Mouse (Mus musculus) neural tube, embryonic 14.5 days (tissue): ENCODE results near the gene Hnrnpul2. TPM values are rescaled to one million over a fixed set of nuclear protein-coding genes. Genes with fewer than 3 reads are reported as not detected.

Source experiments
- ATAC-seq: fragments of 200-750 bp; cut with Nextera tagmentation; 2 replicates; pipeline ENCODE4 v1.8.0; 2017; ENCODE audit warnings: low read depth, mild to moderate bottlenecking, moderate TSS enrichment, moderate library complexity
- H3K27ac ChIP-seq: fragments of 300-500 bp; sonication (generic); 2 replicates; pipeline ENCODE4 v1.5.1; 2014; ENCODE audit warnings: low read depth, mild to moderate bottlenecking, control low read depth, low read length, moderate library complexity, mixed read lengths
- H3K27me3 ChIP-seq: fragments of 300-500 bp; sonication (generic); 2 replicates; pipeline ENCODE4 v1.6.1; 2014; ENCODE audit warnings: low read length; ENCODE audit not compliant: control insufficient read depth, insufficient read depth
- H3K36me3 ChIP-seq: fragments of 300-500 bp; sonication (generic); 2 replicates; pipeline ENCODE4 v1.6.1; 2014; ENCODE audit warnings: low read length, mixed read lengths; ENCODE audit not compliant: control insufficient read depth, insufficient read depth
- H3K4me1 ChIP-seq: fragments of 300-500 bp; sonication (generic); 2 replicates; pipeline ENCODE4 v1.6.1; 2014; ENCODE audit warnings: low read length; ENCODE audit not compliant: control insufficient read depth, insufficient read depth
- H3K4me2 ChIP-seq: fragments of 300-500 bp; sonication (generic); 2 replicates; pipeline ENCODE4 v1.6.1; 2014; ENCODE audit warnings: mild to moderate bottlenecking, low read depth, low read length, control low read depth
- H3K4me3 ChIP-seq: fragments of 300-500 bp; sonication (generic); 2 replicates; pipeline ENCODE4 v1.5.1; 2014; ENCODE audit warnings: low read depth, low read length, control low read depth, mixed read lengths
- H3K9ac ChIP-seq: fragments of 300-500 bp; sonication (generic); replicated peaks from 2 replicates; pipeline ENCODE4 v1.6.1; 2014; ENCODE audit warnings: low read depth, mild to moderate bottlenecking, control low read depth, low read length, mixed read lengths
- H3K9me3 ChIP-seq: fragments of 300-500 bp; sonication (generic); 2 replicates; pipeline ENCODE4 v1.6.1; 2016; ENCODE audit warnings: low read length; ENCODE audit not compliant: control insufficient read depth
- WGBS: fragments of 180-500 bp; shearing (Covaris S2); extraction: QIAGEN DNeasy Blood & Tissue Kit; methylation state at CpG from one replicate; pipeline ENCODE4 v1.1.7; 2014; 5-methylcytosine and 5-hydroxymethylcytosine counted together
- polyA plus RNA-seq: library from polyadenylated mRNA; unstranded; fragments of >200 nt; fragmentation: Nextera tagmentation; extraction: Ambion mirVana; gene quantifications from 2 replicates; pipeline ENCODE4 v1.2.1, GENCODE M21; 2014

The Hnrnpul2 gene
- polyA plus RNA-seq, 1 experiment from 2014 or later, result 9.5 TPM

GRCm38 (mm10) chr19:8881034-8881392 lies 61.2 kb downstream of the Hnrnpul2 start:
- no peak for ATAC-seq
- peak overlapping the region; percentile 76 for H3K4me3 ChIP-seq
- H3K27me3 ChIP-seq, result no peaks in the 10 kb centered on the region
- 0 out of 2 replicates have a peak, but pooled peaks cover 8% of the 10 kb centered on the region for H3K36me3 ChIP-seq
- WGBS, result 10% methylated on average over 3 of the region's 3 CpGs
- H3K9me3 ChIP-seq, result no peaks in the 10 kb centered on the region
- peak overlapping the region; percentile 85; the same call in 1 of the 2 replicates for H3K27ac ChIP-seq
- H3K4me2 ChIP-seq, result peak overlapping the region; percentile 91
- H3K9ac ChIP-seq, result peak overlapping the region; percentile 25; the same call in 1 of the 2 replicates
- peaks cover 10% of the 10 kb centered on the region; the same call in 1 of the 2 replicates for H3K4me1 ChIP-seq

- peaks cover 18% of the 10 kb centered on the region for H3K4me1 ChIP-seq
- no peak within 1 kb of the TSS for H3K4me3 ChIP-seq
- no peak for ATAC-seq
- H3K36me3 ChIP-seq, result no peaks in the 10 kb centered on the region
- no peak within 1 kb of the TSS for H3K4me2 ChIP-seq
- no peaks in the 10 kb centered on the region for H3K9me3 ChIP-seq
- WGBS, result 86% methylated on average over 3 of the region's 3 CpGs
- no peak within 1 kb of the TSS for H3K27ac ChIP-seq
- H3K27me3 ChIP-seq, result no peaks in the 10 kb centered on the region
- no peak within 1 kb of the TSS for H3K9ac ChIP-seq
Observed at GRCm38 (mm10) chr19:8883616-8884015, 63.8 kb downstream of the Hnrnpul2 start, which contains the start of the genes Lbhd1 and Gm49403. Lbhd1 (plus strand) TSS chr19:8883732. Gm49403 (plus strand) TSS chr19:8883930.

Other genes with a start within 250 kb of the Hnrnpul2 start
- gene Slc22a8, start 228.8 kb upstream of the Hnrnpul2 start, polyA plus RNA-seq, result 5.5 and 7.2 TPM in 2 replicates
- 1.8 TPM in 1 of 2 replicates, not detected in the other for gene Slc22a6, start 202.0 kb upstream of the Hnrnpul2 start, polyA plus RNA-seq
- gene Chrm1, start 156.2 kb upstream of the Hnrnpul2 start, polyA plus RNA-seq, result 0.19 and 0.26 TPM in 2 replicates
- gene Slc3a2, start 96.6 kb upstream of the Hnrnpul2 start, polyA plus RNA-seq, result 145 and 163 TPM in 2 replicates
- 88.5 and 91.5 TPM in 2 replicates for gene Wdr74, start 84.2 kb upstream of the Hnrnpul2 start, polyA plus RNA-seq
- 1.8 and 2.6 TPM in 2 replicates for gene 1700092M07Rik, start 79.3 kb upstream of the Hnrnpul2 start, polyA plus RNA-seq
- gene Stx5a, start 78.6 kb upstream of the Hnrnpul2 start, polyA plus RNA-seq, result 115 and 120 TPM in 2 replicates
- 120 and 140 TPM in 2 replicates for gene Nxf1, start 62.9 kb upstream of the Hnrnpul2 start, polyA plus RNA-seq
- gene Tmem223, start 49.0 kb upstream of the Hnrnpul2 start, polyA plus RNA-seq, result 223 and 263 TPM in 2 replicates
- 25.9 and 32.7 TPM in 2 replicates for gene Tmem179b, start 45.5 kb upstream of the Hnrnpul2 start, polyA plus RNA-seq
- 17.7 and 19.0 TPM in 2 replicates for gene Taf6l, start 33.6 kb upstream of the Hnrnpul2 start, polyA plus RNA-seq
- 141 and 153 TPM in 2 replicates for gene Polr2g, start 21.4 kb upstream of the Hnrnpul2 start, polyA plus RNA-seq
- gene Zbtb3, start 17.5 kb upstream of the Hnrnpul2 start, polyA plus RNA-seq, result 7.1 and 7.7 TPM in 2 replicates
- 52.2 and 54.3 TPM in 2 replicates for gene Ttc9c, start 677 bp upstream of the Hnrnpul2 start, polyA plus RNA-seq
- not detected in 2 replicates for gene AC129217.1, start 9.8 kb downstream of the Hnrnpul2 start, polyA plus RNA-seq
- gene Bscl2, start 17.5 kb downstream of the Hnrnpul2 start, polyA plus RNA-seq, result 86.3 and 94.5 TPM in 2 replicates
- 459 and 608 TPM in 2 replicates for gene Gng3, start 19.2 kb downstream of the Hnrnpul2 start, polyA plus RNA-seq
- gene Lrrn4cl, start 30.8 kb downstream of the Hnrnpul2 start, polyA plus RNA-seq, result 0.99 and 1.3 TPM in 2 replicates
- gene Ubxn1, start 51.5 kb downstream of the Hnrnpul2 start, polyA plus RNA-seq, result 135 and 142 TPM in 2 replicates
- 63.2 and 64.1 TPM in 2 replicates for gene Uqcc3, start 60.9 kb downstream of the Hnrnpul2 start, polyA plus RNA-seq
- gene Lbhd1, start 63.7 kb downstream of the Hnrnpul2 start, polyA plus RNA-seq, result 30.8 and 31.7 TPM in 2 replicates
- not detected in 2 replicates for gene Gm49403, start 63.9 kb downstream of the Hnrnpul2 start, polyA plus RNA-seq
- gene 1810009A15Rik, start 68.8 kb downstream of the Hnrnpul2 start, polyA plus RNA-seq, result 39.0 and 48.9 TPM in 2 replicates
- 0.39 TPM in 1 of 2 replicates, not detected in the other for gene Gm49416, start 68.9 kb downstream of the Hnrnpul2 start, polyA plus RNA-seq
- 22.0 and 30.3 TPM in 2 replicates for gene Ints5, start 73.0 kb downstream of the Hnrnpul2 start, polyA plus RNA-seq
- gene Ganab, start 78.1 kb downstream of the Hnrnpul2 start, polyA plus RNA-seq, result 69.9 and 92.2 TPM in 2 replicates
- 66.3 and 67.2 TPM in 2 replicates for gene B3gat3, start 100.4 kb downstream of the Hnrnpul2 start, polyA plus RNA-seq
- gene Rom1, start 109.3 kb downstream of the Hnrnpul2 start, polyA plus RNA-seq, result 1.1 and 1.7 TPM in 2 replicates
- 6.2 and 8.7 TPM in 2 replicates for gene Eml3, start 109.5 kb downstream of the Hnrnpul2 start, polyA plus RNA-seq
- 29.1 and 33.7 TPM in 2 replicates for gene Mta2, start 121.9 kb downstream of the Hnrnpul2 start, polyA plus RNA-seq
- gene Tut1, start 133.8 kb downstream of the Hnrnpul2 start, polyA plus RNA-seq, result 20.4 and 25.3 TPM in 2 replicates
- gene Eef1g, start 147.0 kb downstream of the Hnrnpul2 start, polyA plus RNA-seq, result 297 and 333 TPM in 2 replicates
- gene Ahnak, start 169.3 kb downstream of the Hnrnpul2 start, polyA plus RNA-seq, result 2.7 and 3.7 TPM in 2 replicates